Mouse (Mus musculus) erythroblast, embryonic 14.5 days (primary cell): ENCODE measurements around the gene Ube2d1.

ENCODE experiments used
- GATA1 ChIP-seq: IDR thresholded peaks from 2 replicates; pipeline ENCODE4 v1.6.1; 2012; ENCODE audit warnings: low read length, inconsistent platforms, mixed read lengths
- TAL1 ChIP-seq: IDR thresholded peaks from 3 replicates; pipeline ENCODE4 v1.6.1; 2012; ENCODE audit warnings: low read length, inconsistent platforms, mixed read lengths

- TF ChIP-seq GATA1 (no peak), TAL1 (no peak)
Observed at GRCm38 (mm10) chr10:71302490-71302889, 17.4 kb upstream of the Ube2d1 start.
